Mouse (Mus musculus) gonadal fat pad, adult 2 months (tissue): ENCODE data around the gene Pex3. TPM values are rescaled to one million over a fixed set of nuclear protein-coding genes. Genes with fewer than 3 reads are reported as not detected.

Source experiments
- DNase-seq: peaks from one replicate; pipeline ENCODE4 v3.0.0-alpha.2; 2012; ENCODE audit warnings: low read depth
- polyA plus RNA-seq: library from polyadenylated mRNA; depleted of rRNA; stranded (reverse); fragments of >200 nt; gene quantifications from 2 replicates; pipeline ENCODE4 v1.2.3, GENCODE M21; 2012; rRNA removed

Gene Pex3
- polyA plus RNA-seq, result 18.1 and 20.6 TPM in 2 replicates

GRCm38 (mm10) chr10:13552646-13553497 lies at the start of gene Pex3, which contains the start of gene Adat2:
Gene Pex3, minus strand, starts transcription at chr10:13553142.
Gene Adat2, plus strand, starts transcription at chr10:13552894.
- DNase-seq, result no peak

GRCm38 (mm10) chr10:13600926-13601325 lies 48.0 kb upstream of the Pex3 start:
- DNase-seq, result no peak

GRCm38 (mm10) chr10:13597491-13597890 lies 44.5 kb upstream of the Pex3 start:
- no peak for DNase-seq

GRCm38 (mm10) chr10:13596866-13597265 lies 43.9 kb upstream of the Pex3 start:
- DNase-seq, result no peak

- DNase-seq, result no peak
Measured at GRCm38 (mm10) chr10:13596073-13596472, 43.1 kb upstream of the Pex3 start.

GRCm38 (mm10) chr10:13593529-13593928 lies 40.6 kb upstream of the Pex3 start:
- DNase-seq, result no peak

- DNase-seq, result no peak
Measured at GRCm38 (mm10) chr10:13592196-13592595, 39.3 kb upstream of the Pex3 start.

GRCm38 (mm10) chr10:13587914-13588313 lies 35.0 kb upstream of the Pex3 start:
- no peak for DNase-seq

GRCm38 (mm10) chr10:13577123-13577522 lies 24.2 kb upstream of the Pex3 start:
- DNase-seq, result no peak

- DNase-seq, result no peak
Measured at GRCm38 (mm10) chr10:13572410-13572809, 19.5 kb upstream of the Pex3 start.

GRCm38 (mm10) chr10:13572003-13572402 lies 19.1 kb upstream of the Pex3 start:
- DNase-seq, result no peak

- DNase-seq, result no peak
Measured at GRCm38 (mm10) chr10:13570697-13571538, 18.0 kb upstream of the Pex3 start.

- no peak for DNase-seq
Measured at GRCm38 (mm10) chr10:13569818-13570217, 16.9 kb upstream of the Pex3 start.

- no peak for DNase-seq
Measured at GRCm38 (mm10) chr10:13566393-13566792, 13.5 kb upstream of the Pex3 start.

- no peak for DNase-seq
Measured at GRCm38 (mm10) chr10:13565080-13565448, 12.1 kb upstream of the Pex3 start.

GRCm38 (mm10) chr10:13564364-13565079 lies 11.6 kb upstream of the Pex3 start:
- DNase-seq, result no peak

GRCm38 (mm10) chr10:13560014-13560674 lies 7.2 kb upstream of the Pex3 start:
- DNase-seq, result no peak

GRCm38 (mm10) chr10:13554316-13554715 lies 1.4 kb upstream of the Pex3 start:
- no peak for DNase-seq

GRCm38 (mm10) chr10:13553498-13553985 lies 600 bp upstream of the Pex3 start:
- no peak for DNase-seq

GRCm38 (mm10) chr10:13541721-13542120 lies 11.2 kb downstream of the Pex3 start:
- DNase-seq, result no peak

- no peak for DNase-seq
Measured at GRCm38 (mm10) chr10:13539769-13540333, 13.1 kb downstream of the Pex3 start.
